ENCODE assay signal across 8 mouse cellular contexts in the genomic region with DNA sequence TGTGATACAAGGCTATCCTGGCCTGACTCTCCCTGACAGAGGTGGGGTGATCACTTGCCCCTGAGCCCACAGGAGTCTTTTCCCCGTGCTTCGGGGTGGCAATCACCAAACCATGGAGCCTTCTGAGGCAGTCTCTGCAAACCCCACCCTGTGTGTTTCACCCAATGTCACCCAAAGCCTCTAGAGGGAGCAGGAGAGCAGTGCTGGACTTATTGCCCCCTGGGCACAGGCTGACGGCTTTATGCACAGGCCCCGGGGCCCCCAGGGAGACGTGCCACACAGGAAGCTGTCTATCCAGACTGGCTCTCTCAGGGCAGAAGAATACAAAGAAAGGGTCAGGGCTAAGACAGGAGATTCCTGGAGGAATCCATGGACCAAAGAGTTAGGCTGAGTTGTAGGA. TPM values are rescaled to one million over a fixed set of nuclear protein-coding genes. Genes with fewer than 3 reads are reported as not detected.
A peak's percentile ranks its signal among the peaks of the same experiment; 100 is the strongest.
DNase-seq lines count a peak whose midpoint lies in the region; ATAC-seq and TF ChIP-seq lines count a peak whose summit lies in the region.

No protein-coding gene starts in this region.

- WGBS in hindbrain, postnatal 0 days = 58% methylated on average over 5 of the region's 5 CpGs
- WGBS in hindbrain, embryonic 13.5 days = 54% methylated on average over 5 of the region's 5 CpGs
- WGBS in lung, embryonic 16.5 days = 58% methylated on average over 5 of the region's 5 CpGs

- H3K4me2 ChIP-seq in hindbrain, postnatal 0 days (ENCODE audit: low read depth, low read length) = no peak overlapping the region
- no peak overlapping the region for H3K4me2 ChIP-seq in hindbrain, embryonic 13.5 days
- H3K4me2 ChIP-seq in lung, embryonic 16.5 days (ENCODE audit: low read depth, low read length) = no peak overlapping the region

- peak; percentile 60 for TF ChIP-seq CTCF in hindbrain, postnatal 0 days (IDR thresholded peaks at IDR 0.05; ENCODE audit: low read depth)

- no peak overlapping the region for H3K27ac ChIP-seq in hindbrain, postnatal 0 days
- no peak overlapping the region for H3K27ac ChIP-seq in hindbrain, embryonic 13.5 days
- H3K27ac ChIP-seq in lung, embryonic 16.5 days (ENCODE audit: low read length) = no peak overlapping the region

- H3K9me3 ChIP-seq in hindbrain, postnatal 0 days (ENCODE audit: low read length) = no peaks in the 10 kb centered on the region
- H3K9me3 ChIP-seq in hindbrain, embryonic 13.5 days = no peaks in the 10 kb centered on the region
- no peaks in the 10 kb centered on the region for H3K9me3 ChIP-seq in lung, embryonic 16.5 days (ENCODE audit: control insufficient read depth, low read length)

- no peaks in the 10 kb centered on the region for H3K27me3 ChIP-seq in hindbrain, postnatal 0 days (ENCODE audit: insufficient read depth, low read length)
- 0 out of 2 replicates have a peak, but pooled peaks cover 5% of the 10 kb centered on the region for H3K27me3 ChIP-seq in hindbrain, embryonic 13.5 days
- no peaks in the 10 kb centered on the region for H3K27me3 ChIP-seq in lung, embryonic 16.5 days (ENCODE audit: control insufficient read depth, insufficient read depth, low read depth, low read length)

- DNase-seq in hindbrain, postnatal 0 days (ENCODE audit: low spot score) = peak; percentile 10
- DNase-seq in ES-CJ7 (ENCODE audit: low read depth, low spot score) = peak; percentile 48
- DNase-seq in thymus, postnatal 25 days = peak; percentile 56
- no peak for DNase-seq in cerebellum, adult 11 months
- DNase-seq in testis, postnatal 14 days (ENCODE audit: low spot score) = no peak

- no peak; the same call in 1 of the 2 replicates for ATAC-seq in hindbrain, postnatal 0 days
- ATAC-seq in hindbrain, embryonic 13.5 days (ENCODE audit: low FRiP score) = no peak
- ATAC-seq in erythroid progenitor cell, adult 5-6 weeks (replicated peaks; ENCODE audit: low FRiP score, poor library complexity, severe bottlenecking) = peak; percentile 74
- peak; percentile 21; the same call in 1 of the 2 replicates for ATAC-seq in lung, embryonic 16.5 days (ENCODE audit: low read depth)

- no peak overlapping the region for H3K9ac ChIP-seq in hindbrain, postnatal 0 days (replicated peaks; ENCODE audit: low read length)
- H3K9ac ChIP-seq in hindbrain, embryonic 13.5 days = no peak overlapping the region
- no peak overlapping the region for H3K9ac ChIP-seq in lung, embryonic 16.5 days (ENCODE audit: low read length)

- no peaks in the 10 kb centered on the region for H3K36me3 ChIP-seq in hindbrain, postnatal 0 days (ENCODE audit: insufficient read depth, low read length)
- no peaks in the 10 kb centered on the region for H3K36me3 ChIP-seq in hindbrain, embryonic 13.5 days
- no peaks in the 10 kb centered on the region for H3K36me3 ChIP-seq in lung, embryonic 16.5 days (ENCODE audit: control insufficient read depth, insufficient read depth, low read length)

- no peaks in the 10 kb centered on the region for H3K4me1 ChIP-seq in hindbrain, postnatal 0 days (ENCODE audit: insufficient read depth, low read length)
- no peaks in the 10 kb centered on the region for H3K4me1 ChIP-seq in hindbrain, embryonic 13.5 days (replicated peaks)
- peaks cover 23% of the 10 kb centered on the region for H3K4me1 ChIP-seq in lung, embryonic 16.5 days (replicated peaks; ENCODE audit: control insufficient read depth, insufficient read depth, low read length)

- H3K4me3 ChIP-seq in hindbrain, postnatal 0 days (ENCODE audit: low read length) = no peak overlapping the region
- H3K4me3 ChIP-seq in hindbrain, embryonic 13.5 days = no peak overlapping the region
- no peak overlapping the region for H3K4me3 ChIP-seq in lung, embryonic 16.5 days (ENCODE audit: low read length)

RNA-seq across cellular contexts. Expression of gene Vegfa, which starts 9.1 kb away (rescaled TPM):
- 89.5 and 89.6 TPM in 2 replicates for total RNA-seq in hindbrain, postnatal 0 days (2014; rRNA removed)
- polyA plus RNA-seq in hindbrain, postnatal 0 days (2015; fragmentation: Nextera tagmentation; extraction: Ambion mirVana) = 4.1 and 4.8 TPM in 2 replicates
- 2.8 and 4.1 TPM in 2 replicates for polyA plus RNA-seq in hindbrain, embryonic 13.5 days (2015; fragmentation: Nextera tagmentation; extraction: Ambion mirVana)
- 0.42 and 11.2 TPM in 2 replicates for total RNA-seq in erythroid progenitor cell, adult 5-6 weeks (2015; ENCODE audit: low replicate concordance)
- total RNA-seq in erythroid progenitor cell, adult 5-6 weeks (2017; ENCODE audit: low replicate concordance) = 3.5 and 6.4 TPM in 2 replicates
- 4.5 and 5.7 TPM in 2 replicates for polyA plus RNA-seq in lung, embryonic 16.5 days (2015; fragmentation: Nextera tagmentation; extraction: Ambion mirVana)

Comparison
In these comparisons a context has a peak if more than half of its experiments do, and no peak if none do; other contexts are left out.
1. ATAC-seq: peak in erythroid progenitor cell, adult 5-6 weeks (single experiment) and lung, embryonic 16.5 days (single experiment); none in hindbrain, postnatal 0 days (single experiment) and hindbrain, embryonic 13.5 days (single experiment).
2. DNase-seq: peak in hindbrain, postnatal 0 days (single experiment), ES-CJ7 (single experiment) and thymus, postnatal 25 days (single experiment); none in cerebellum, adult 11 months (single experiment) and testis, postnatal 14 days (single experiment).